Mouse (Mus musculus) embryonic facial prominence, embryonic 14.5 days (tissue): Measurements from ENCODE around the gene Il17re. TPM values are rescaled to one million over a fixed set of nuclear protein-coding genes. Genes with fewer than 3 reads are reported as not detected.

Source experiments
- microRNA-seq: library from miRNA; unstranded; fragments of <30 nt; microRNA quantifications from one replicate; pipeline ENCODE4, GENCODE M21; 2016; ENCODE audit warnings: borderline number of aligned reads
- polyA plus RNA-seq: library from polyadenylated mRNA; unstranded; fragments of >200 nt; fragmentation: Nextera tagmentation; extraction: Ambion mirVana; gene quantifications from 2 replicates; pipeline ENCODE4 v1.2.1, GENCODE M21; 2014

Il17re gene
- polyA plus RNA-seq, 1 experiment from 2014 or later: 3.6 TPM

Small RNA genes within 50 kb of the gene (microRNA-seq; reads per million reads assigned to microRNA genes)
- not detected for gene Gm24387

Other genes starting within 250 kb of the Il17re start
- gene Mtmr14, start 220.6 kb upstream of the Il17re start, polyA plus RNA-seq: 31.6 and 33.3 TPM in 2 replicates
- 0.13 and 0.29 TPM in 2 replicates for gene Cpne9, start 176.2 kb upstream of the Il17re start, polyA plus RNA-seq
- 20.0 and 21.8 TPM in 2 replicates for gene Brpf1, start 151.3 kb upstream of the Il17re start, polyA plus RNA-seq
- 9.9 and 11.2 TPM in 2 replicates for gene Ogg1, start 131.5 kb upstream of the Il17re start, polyA plus RNA-seq
- gene Camk1, start 114.5 kb upstream of the Il17re start, polyA plus RNA-seq: 103 and 109 TPM in 2 replicates
- 44.6 and 45.7 TPM in 2 replicates for gene Tada3, start 80.6 kb upstream of the Il17re start, polyA plus RNA-seq
- 214 and 232 TPM in 2 replicates for gene Arpc4, start 80.4 kb upstream of the Il17re start, polyA plus RNA-seq
- 3.3 and 5.4 TPM in 2 replicates for gene Ttll3, start 69.2 kb upstream of the Il17re start, polyA plus RNA-seq
- gene Rpusd3, start 39.1 kb upstream of the Il17re start, polyA plus RNA-seq: 16.3 and 23.4 TPM in 2 replicates
- gene Cidec, start 22.7 kb upstream of the Il17re start, polyA plus RNA-seq: 0.47 and 3.3 TPM in 2 replicates
- gene Jagn1, start 15.9 kb upstream of the Il17re start, polyA plus RNA-seq: 72.5 and 75.9 TPM in 2 replicates
- gene Il17rc, start 12.9 kb downstream of the Il17re start, polyA plus RNA-seq: 15.7 and 20.2 TPM in 2 replicates
- gene Creld1, start 24.8 kb downstream of the Il17re start, polyA plus RNA-seq: 24.8 and 25.3 TPM in 2 replicates
- 1.7 and 1.9 TPM in 2 replicates for gene Prrt3, start 43.4 kb downstream of the Il17re start, polyA plus RNA-seq
- 96.7 and 103 TPM in 2 replicates for gene Emc3, start 73.2 kb downstream of the Il17re start, polyA plus RNA-seq
- 7.5 and 7.8 TPM in 2 replicates for gene Fancd2, start 73.2 kb downstream of the Il17re start, polyA plus RNA-seq
- gene Fancd2os, start 142.2 kb downstream of the Il17re start, polyA plus RNA-seq: not detected in 2 replicates
- 233 and 249 TPM in 2 replicates for gene Brk1, start 146.3 kb downstream of the Il17re start, polyA plus RNA-seq
- gene Vhl, start 165.5 kb downstream of the Il17re start, polyA plus RNA-seq: 48.7 and 53.0 TPM in 2 replicates
- 2.2 and 2.5 TPM in 2 replicates for gene Irak2, start 180.0 kb downstream of the Il17re start, polyA plus RNA-seq
- 0.94 and 1.9 TPM in 2 replicates for gene Tatdn2, start 238.6 kb downstream of the Il17re start, polyA plus RNA-seq